Mouse (Mus musculus) limb, embryonic 10.5 days (tissue): ENCODE measurements at regions not wholly inside any gene's neighbourhood (a gene's known extent, or its start where the extent isn't known, plus 50 kb on each side); places are given as distances from the start of the nearest gene placed in this dataset.
A peak's percentile ranks its signal among the peaks of the same experiment; 100 is the strongest.

Experiments used
- DNase-seq: peaks from one replicate; pipeline ENCODE4 v3.0.0-alpha.2; 2017; ENCODE audit warnings: low spot score
- H3K27ac ChIP-seq: fragments of 300-500 bp; sonication (generic); 2 replicates; pipeline ENCODE4 v1.5.1; 2016; ENCODE audit warnings: mild to moderate bottlenecking
- H3K27me3 ChIP-seq: fragments of 300-500 bp; sonication (generic); 2 replicates; pipeline ENCODE4 v1.6.1; 2016; ENCODE audit warnings: low read depth, mild to moderate bottlenecking; ENCODE audit not compliant: poor library complexity, severe bottlenecking
- H3K36me3 ChIP-seq: fragments of 300-500 bp; sonication (generic); 2 replicates; pipeline ENCODE4 v1.6.1; 2016; ENCODE audit warnings: mild to moderate bottlenecking, moderate library complexity
- H3K4me1 ChIP-seq: fragments of 300-500 bp; sonication (generic); 2 replicates; pipeline ENCODE4 v1.6.1; 2016
- H3K4me3 ChIP-seq: fragments of 300-500 bp; sonication (generic); 2 replicates; pipeline ENCODE4 v1.5.1; 2016; ENCODE audit warnings: mild to moderate bottlenecking, moderate library complexity
- H3K9me3 ChIP-seq: fragments of 300-500 bp; sonication (generic); replicated peaks from 2 replicates; pipeline ENCODE4 v1.6.1; 2016; ENCODE audit warnings: mild to moderate bottlenecking
- WGBS: fragments of 180-500 bp; shearing (Covaris S2); methylation state at CpG from one replicate; pipeline ENCODE4 v1.1.7; 2016; 5-methylcytosine and 5-hydroxymethylcytosine counted together

DNA sequence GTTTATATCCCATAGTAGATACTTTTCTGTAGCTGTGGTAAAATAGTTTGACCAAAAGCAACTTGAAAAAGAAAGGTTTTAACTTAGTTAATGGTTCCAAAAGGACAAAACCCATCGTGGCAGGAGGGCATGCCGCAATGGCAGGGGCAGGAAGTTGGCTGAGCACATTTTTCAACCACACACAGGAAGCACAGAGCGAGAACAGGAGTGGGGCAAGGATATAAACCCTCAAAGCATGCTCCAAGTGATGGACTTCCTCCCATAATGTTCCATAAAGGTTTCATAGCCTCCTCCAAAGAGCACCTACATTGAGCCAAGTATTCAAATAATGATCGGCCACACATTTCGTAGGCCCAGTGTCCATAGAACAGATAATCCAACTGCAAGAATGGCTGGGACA is 229.7 kb downstream of the Nr2f2 start:
- no peaks in the 10 kb centered on the region for H3K36me3 ChIP-seq
- no peaks in the 10 kb centered on the region for H3K27me3 ChIP-seq
- no peaks in the 10 kb centered on the region for H3K9me3 ChIP-seq
- DNase-seq = no peak
- H3K4me1 ChIP-seq = no peaks in the 10 kb centered on the region
- H3K27ac ChIP-seq = no peak overlapping the region
- H3K4me3 ChIP-seq = no peak overlapping the region
- 87% methylated on average over 5 of the region's 5 CpGs for WGBS

DNA sequence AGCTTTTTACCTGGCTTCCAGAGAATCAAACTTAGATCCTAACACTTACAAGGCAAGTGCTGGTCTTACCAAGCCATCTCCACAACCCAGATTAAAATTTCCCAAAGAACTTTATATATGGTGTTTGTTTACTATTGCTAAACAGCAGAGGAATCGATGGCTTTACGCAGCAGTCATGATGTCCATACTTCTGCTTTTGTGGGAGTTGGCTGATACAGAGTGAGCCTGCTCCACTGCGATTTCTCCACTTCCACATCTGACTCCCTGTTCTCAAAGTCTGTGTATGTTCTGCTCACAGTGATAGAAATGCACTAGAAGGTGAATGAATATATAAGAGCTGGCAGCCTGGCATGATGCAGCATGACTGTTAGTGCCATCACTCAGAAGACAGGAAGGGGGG is 231.1 kb downstream of the Nr2f2 start:
- Histone ChIP-seq H3K27ac (no peak overlapping the region), H3K9me3 (no peaks in the 10 kb centered on the region), H3K4me3 (no peak overlapping the region), H3K36me3 (no peaks in the 10 kb centered on the region), H3K4me1 (no peaks in the 10 kb centered on the region), H3K27me3 (no peaks in the 10 kb centered on the region)
- DNase-seq = no peak
- WGBS = 94% methylated on average over 3 of the region's 3 CpGs

DNA sequence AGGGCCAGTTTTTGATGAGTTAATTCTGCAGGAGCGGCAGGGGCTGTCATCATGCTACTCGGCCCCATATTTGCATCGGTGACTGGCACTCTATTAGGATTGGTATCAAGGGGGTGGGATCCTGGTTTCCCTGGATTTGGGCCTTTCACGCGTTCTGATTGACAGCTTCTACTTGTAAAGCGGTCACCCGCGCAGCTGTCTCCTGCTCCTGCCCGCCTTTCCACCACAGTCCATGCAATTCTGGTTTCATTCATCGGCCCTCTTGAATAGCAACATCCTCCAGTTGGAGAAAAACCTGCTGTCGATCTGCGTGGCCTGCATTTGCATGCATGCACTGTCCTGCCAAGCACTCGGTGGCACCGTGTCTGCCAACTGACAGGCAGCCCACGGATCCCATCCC is 236.6 kb downstream of the Nr2f2 start:
- H3K4me3 ChIP-seq = no peak overlapping the region
- H3K27me3 ChIP-seq = 0 out of 2 replicates have a peak, but pooled peaks cover 3% of the 10 kb centered on the region
- H3K9me3 ChIP-seq = no peaks in the 10 kb centered on the region
- no peak for DNase-seq
- 83% methylated on average over 15 of the region's 15 CpGs for WGBS
- no peaks in the 10 kb centered on the region for H3K36me3 ChIP-seq
- no peaks in the 10 kb centered on the region for H3K4me1 ChIP-seq
- no peak overlapping the region for H3K27ac ChIP-seq

DNA sequence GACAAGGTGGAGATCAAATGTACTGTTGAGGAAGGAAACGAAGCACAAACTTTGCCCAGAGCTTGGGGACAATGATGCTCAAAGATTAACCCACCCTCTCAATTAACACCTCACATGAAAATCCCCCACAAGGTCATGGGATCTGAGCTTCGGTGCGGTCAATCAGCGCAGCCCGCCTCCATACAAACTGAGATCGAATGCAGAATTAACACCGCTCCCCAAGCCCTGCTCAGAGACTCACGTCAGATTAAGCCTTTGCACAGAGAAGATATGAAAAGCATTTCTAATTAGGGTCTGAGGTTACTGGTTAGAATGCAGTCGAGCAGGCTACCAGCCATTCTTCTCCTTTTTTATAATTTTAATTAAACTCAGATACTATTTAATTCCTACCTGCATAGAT is 243.7 kb downstream of the Nr2f2 start:
- Histone ChIP-seq H3K9me3 (no peaks in the 10 kb centered on the region), H3K4me1 (peaks cover 19% of the 10 kb centered on the region), H3K27ac (no peak overlapping the region), H3K36me3 (no peaks in the 10 kb centered on the region), H3K4me3 (no peak overlapping the region), H3K27me3 (peaks cover 42% of the 10 kb centered on the region)
- 87% methylated on average over 9 of the region's 9 CpGs for WGBS
- DNase-seq = no peak

DNA sequence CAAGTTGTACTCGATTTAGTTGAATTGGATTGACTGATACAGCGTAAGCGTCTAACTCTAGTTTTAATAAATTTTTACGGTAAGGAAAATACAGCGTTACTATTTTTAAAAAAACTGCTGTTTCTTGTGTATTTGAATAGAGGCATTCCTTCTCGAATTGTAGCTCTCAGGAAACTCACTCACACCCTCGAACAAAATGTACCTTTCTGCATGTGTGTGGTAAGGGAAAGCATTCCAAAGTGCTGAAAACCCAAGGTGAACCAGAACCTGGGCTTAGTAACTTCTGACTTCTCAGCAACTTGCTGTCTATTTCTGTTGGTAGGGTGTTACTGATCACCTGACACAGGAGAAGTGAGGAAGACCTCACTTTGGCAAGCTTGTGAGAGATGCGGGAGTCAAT is 247.0 kb downstream of the Nr2f2 start:
- 79% methylated on average over 8 of the region's 8 CpGs for WGBS
- Histone ChIP-seq H3K4me1 (peaks cover 19% of the 10 kb centered on the region), H3K27me3 (peaks cover 68% of the 10 kb centered on the region), H3K36me3 (no peaks in the 10 kb centered on the region), H3K9me3 (no peaks in the 10 kb centered on the region), H3K4me3 (no peak overlapping the region), H3K27ac (no peak overlapping the region)
- no peak for DNase-seq

DNA sequence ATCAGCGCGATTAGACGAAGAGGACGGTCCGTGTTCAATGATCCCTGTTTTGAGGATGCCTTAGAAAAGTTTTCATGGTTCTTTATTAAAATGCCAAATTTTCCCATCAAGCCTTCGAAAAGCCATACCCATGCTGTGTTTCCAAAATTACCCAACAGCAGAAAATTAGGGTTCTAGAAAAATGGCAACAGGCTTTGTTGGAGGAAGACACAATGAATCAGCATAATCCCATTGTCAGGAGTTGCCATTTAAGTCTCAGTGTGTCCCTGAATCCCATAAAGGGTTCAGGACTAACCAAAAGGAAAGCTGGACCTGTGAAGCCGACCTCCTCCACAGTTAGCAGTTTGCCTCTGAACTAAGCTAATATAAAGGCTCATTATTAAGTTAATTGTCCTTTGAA is 247.6 kb downstream of the Nr2f2 start:
- peaks cover 73% of the 10 kb centered on the region for H3K27me3 ChIP-seq
- H3K27ac ChIP-seq = no peak overlapping the region
- H3K36me3 ChIP-seq = no peaks in the 10 kb centered on the region
- peak overlapping the region; percentile 46 for H3K4me3 ChIP-seq
- no peak for DNase-seq
- WGBS = 36% methylated on average over 7 of the region's 7 CpGs
- no peaks in the 10 kb centered on the region for H3K9me3 ChIP-seq
- H3K4me1 ChIP-seq = peaks cover 19% of the 10 kb centered on the region

DNA sequence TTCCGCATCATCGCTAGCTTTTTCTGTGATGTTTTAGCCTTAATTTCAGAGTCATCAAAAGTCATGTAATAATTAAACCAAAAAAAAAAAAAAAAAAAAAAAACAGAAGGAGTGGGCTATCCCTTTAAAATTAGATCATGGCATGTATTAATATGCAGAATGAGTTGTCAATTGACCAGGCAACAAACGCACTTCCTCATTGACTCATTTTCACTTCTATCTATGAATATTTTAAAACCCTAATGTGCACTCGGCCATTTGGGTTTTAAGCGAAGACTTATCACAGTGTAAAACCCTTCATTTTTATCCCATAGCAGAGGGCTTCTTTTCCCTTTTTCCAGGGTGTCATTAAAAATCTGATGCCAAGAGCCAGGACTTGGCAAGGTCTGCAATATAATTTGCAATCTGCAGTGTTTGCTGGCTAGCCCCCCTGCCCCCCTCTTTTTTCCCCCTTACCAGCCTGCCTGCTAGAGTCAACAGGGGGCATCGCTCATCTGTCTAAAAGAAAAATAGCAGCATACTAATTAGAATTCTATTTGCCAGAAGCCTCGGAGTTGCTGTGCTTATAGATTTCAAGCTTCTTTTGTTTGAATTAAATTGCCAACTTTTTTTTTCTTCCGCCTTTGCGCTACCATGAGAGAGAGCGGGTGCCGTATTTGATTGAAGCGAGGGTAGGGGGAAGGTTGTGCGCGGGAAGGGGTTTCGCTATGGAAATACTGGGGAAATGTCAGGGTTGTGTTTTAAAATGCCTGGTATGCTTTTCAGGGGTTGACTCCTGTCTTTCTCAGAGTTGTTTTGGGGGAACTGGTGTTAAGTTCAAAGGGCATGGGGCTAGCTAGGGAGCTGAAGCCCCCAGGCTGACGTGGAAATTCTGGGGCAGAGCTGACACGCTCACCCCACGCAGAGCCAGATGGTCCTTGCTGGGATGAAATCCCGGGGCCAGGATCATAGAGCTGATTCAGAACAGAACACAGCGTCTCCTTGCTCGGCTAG is 248.3 kb downstream of the Nr2f2 start:
- no peaks in the 10 kb centered on the region for H3K9me3 ChIP-seq
- no peak for DNase-seq
- H3K4me1 ChIP-seq = peaks cover 19% of the 10 kb centered on the region
- H3K4me3 ChIP-seq = peak overlapping the region; percentile 46
- H3K36me3 ChIP-seq = no peaks in the 10 kb centered on the region
- H3K27ac ChIP-seq = no peak overlapping the region
- peaks cover 79% of the 10 kb centered on the region for H3K27me3 ChIP-seq
- WGBS = 14% methylated on average over 21 of the region's 21 CpGs

DNA sequence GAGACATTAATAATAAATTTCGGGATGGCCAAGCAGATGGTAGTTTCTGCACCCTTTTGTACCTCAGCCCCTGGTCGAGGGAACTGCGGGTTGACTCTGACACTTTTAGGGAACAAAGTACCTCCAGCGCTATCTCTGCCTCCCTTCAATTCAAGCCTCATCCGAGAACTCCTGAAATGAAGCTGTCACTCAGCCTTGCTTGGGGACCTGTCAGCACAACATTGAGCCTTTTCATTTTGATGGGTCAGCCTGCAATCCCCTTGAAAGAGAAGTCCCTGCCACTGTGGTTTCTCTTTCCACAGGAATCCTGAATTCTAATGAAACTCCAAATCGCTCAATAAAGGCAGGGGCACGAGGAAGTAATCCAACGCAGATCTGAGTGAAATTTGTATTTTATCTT is 257.5 kb downstream of the Nr2f2 start:
- no peak for DNase-seq
- Histone ChIP-seq H3K27me3 (peaks cover 76% of the 10 kb centered on the region), H3K4me1 (peaks cover 14% of the 10 kb centered on the region), H3K9me3 (no peaks in the 10 kb centered on the region), H3K27ac (no peak overlapping the region), H3K4me3 (no peak overlapping the region), H3K36me3 (no peaks in the 10 kb centered on the region)
- 48% methylated on average over 8 of the region's 8 CpGs for WGBS

DNA sequence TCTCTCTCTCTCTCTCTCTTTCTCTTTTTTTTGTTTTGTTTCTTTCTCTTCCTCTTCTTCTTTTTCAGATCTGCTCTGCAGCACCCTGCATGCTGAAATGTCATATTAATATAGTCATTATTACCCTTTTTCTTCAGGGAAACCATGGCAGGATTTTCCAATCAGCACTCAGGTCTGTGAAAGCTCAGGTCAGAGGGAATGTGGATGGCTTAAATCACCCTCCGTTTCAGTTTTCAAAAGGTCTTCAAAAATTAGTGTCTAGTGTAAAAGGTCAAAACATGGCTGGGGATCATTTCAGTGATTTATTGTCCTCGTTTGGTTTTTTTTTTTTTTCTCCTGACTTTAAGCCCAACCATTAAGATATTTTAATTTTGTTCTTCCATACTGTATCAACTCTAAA is 261.5 kb downstream of the Nr2f2 start:
- Histone ChIP-seq H3K4me1 (peaks cover 19% of the 10 kb centered on the region), H3K36me3 (no peaks in the 10 kb centered on the region), H3K9me3 (no peaks in the 10 kb centered on the region), H3K27ac (no peak overlapping the region), H3K4me3 (no peak overlapping the region), H3K27me3 (peaks cover 74% of the 10 kb centered on the region)
- 4% methylated on average over 2 of the region's 2 CpGs for WGBS
- no peak for DNase-seq

DNA sequence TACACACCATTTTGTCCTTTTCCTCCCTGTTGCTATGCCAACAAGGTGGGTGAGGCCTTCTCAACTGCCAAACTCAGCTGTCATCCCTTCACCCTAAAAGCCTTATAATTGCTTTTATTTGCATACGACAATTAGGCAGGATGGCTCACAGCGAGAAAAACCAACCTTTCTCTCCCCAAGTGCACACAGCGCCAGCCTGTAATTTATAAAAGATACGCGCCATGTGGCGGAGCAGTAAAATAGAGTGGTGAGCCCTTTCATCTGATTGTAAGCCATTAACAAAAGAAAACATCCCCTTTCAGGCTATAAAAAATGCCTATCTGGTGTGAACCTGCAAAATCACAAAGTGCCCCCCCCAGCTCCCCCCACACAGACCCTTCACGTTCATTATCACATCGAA is 262.0 kb downstream of the Nr2f2 start:
- peak; percentile 57 for DNase-seq
- no peak overlapping the region for H3K27ac ChIP-seq

DNA sequence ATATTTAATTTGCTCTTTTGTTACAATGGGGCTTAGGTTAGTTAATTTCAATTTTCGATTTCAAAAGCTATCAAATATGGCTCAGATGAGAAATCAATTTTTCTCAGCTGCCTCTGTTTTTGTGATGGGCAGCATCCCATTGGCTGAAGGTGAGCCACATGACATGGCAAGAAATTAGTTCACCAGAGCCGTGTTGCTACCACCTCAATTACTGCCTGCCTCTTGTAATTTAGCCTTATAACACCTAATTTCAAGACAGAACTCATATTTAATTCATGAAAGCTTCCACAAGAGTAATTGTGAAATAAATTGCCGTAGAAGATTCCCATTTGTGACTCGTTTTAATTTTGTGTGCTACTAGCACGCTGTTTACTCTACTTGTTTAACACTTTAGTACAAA is 262.9 kb downstream of the Nr2f2 start:
- H3K4me1 ChIP-seq = peaks cover 19% of the 10 kb centered on the region
- 60% methylated on average over 5 of the region's 5 CpGs for WGBS
- H3K9me3 ChIP-seq = no peaks in the 10 kb centered on the region
- H3K27me3 ChIP-seq = peaks cover 74% of the 10 kb centered on the region
- no peak overlapping the region for H3K4me3 ChIP-seq
- no peak overlapping the region for H3K27ac ChIP-seq
- no peaks in the 10 kb centered on the region for H3K36me3 ChIP-seq
- no peak for DNase-seq

More for the DNA sequence above, 262.0 kb downstream of the Nr2f2 start:
- 0 out of 2 replicates have a peak overlapping the region, but pooled peaks have one; percentile 4 for H3K4me3 ChIP-seq
- peaks cover 74% of the 10 kb centered on the region for H3K27me3 ChIP-seq
- 10% methylated on average over 8 of the region's 8 CpGs for WGBS
- no peaks in the 10 kb centered on the region for H3K36me3 ChIP-seq
- no peaks in the 10 kb centered on the region for H3K9me3 ChIP-seq
- peaks cover 19% of the 10 kb centered on the region for H3K4me1 ChIP-seq

DNA sequence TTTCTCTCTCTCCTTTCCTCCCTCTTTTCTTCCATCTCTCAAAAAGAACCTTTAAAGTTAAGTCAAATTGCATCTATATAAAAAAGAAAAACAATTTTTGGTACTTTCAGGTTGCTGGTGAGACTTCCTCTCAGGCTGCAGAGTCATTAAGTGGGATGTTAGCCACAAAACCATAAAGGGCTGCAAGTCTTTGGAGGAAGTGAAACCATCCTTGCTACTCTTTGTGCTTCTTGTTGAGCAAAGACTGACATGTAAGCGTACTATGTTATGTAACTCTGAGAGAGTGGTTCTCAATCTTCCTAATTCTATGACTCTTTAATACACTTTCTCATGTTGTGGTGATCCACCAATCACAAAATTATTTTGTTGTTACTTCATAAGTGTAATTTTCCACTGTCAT is 267.5 kb downstream of the Nr2f2 start:
- H3K36me3 ChIP-seq = no peaks in the 10 kb centered on the region
- H3K27ac ChIP-seq = no peak overlapping the region
- no peak overlapping the region for H3K4me3 ChIP-seq
- H3K9me3 ChIP-seq = no peaks in the 10 kb centered on the region
- 91% methylated on average over 1 of the region's 1 CpGs for WGBS
- peaks cover 10% of the 10 kb centered on the region for H3K4me1 ChIP-seq
- DNase-seq = no peak
- peaks cover 61% of the 10 kb centered on the region for H3K27me3 ChIP-seq

DNA sequence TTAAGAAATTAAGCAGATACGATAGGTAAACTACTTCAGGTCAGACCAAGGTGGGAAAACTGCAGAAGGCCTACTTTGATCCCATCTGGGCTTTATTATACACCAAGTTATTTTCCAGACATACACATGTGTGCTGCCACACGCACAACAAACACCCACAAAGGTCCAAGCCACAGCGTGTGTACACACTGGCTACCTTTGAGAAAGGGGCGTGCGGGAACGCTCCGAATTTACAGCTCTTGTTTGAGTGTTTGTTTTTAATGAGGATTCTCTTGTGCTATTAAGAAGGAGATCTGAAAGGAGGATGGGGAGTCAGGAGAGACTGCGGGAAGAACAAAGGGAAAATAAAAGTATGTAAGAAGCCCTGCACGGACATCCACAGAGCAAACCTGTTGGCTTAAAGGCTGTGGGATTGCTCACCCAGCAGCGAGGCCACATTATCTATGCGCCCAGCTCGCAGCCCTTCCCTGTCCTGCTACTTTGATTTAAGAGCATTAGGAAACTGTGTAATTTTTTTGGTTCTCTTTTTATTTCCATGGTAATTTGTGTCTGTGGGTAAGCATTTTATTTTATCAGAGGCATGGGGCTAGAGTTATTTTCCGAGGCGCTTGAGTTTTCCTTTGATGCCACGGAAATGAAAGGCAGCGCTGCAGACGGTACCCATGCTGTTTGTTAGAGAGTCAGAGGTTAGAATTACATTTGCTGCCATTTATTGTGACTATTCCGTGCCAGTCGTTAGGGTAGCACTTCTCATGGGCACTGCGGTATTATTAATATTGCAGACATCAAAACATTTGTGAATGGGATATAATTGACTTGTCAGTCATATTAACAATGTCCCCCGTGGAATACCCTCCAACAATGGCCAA is 272.4 kb downstream of the Nr2f2 start:
- H3K36me3 ChIP-seq = no peaks in the 10 kb centered on the region
- peaks cover 10% of the 10 kb centered on the region for H3K4me1 ChIP-seq
- H3K27me3 ChIP-seq = peaks cover 24% of the 10 kb centered on the region; the same call in 1 of the 2 replicates
- peaks cover 2% of the 10 kb centered on the region; the same call in 1 of the 2 replicates for H3K9me3 ChIP-seq
- DNase-seq = no peak
- 67% methylated on average over 21 of the region's 21 CpGs for WGBS
- H3K4me3 ChIP-seq = no peak overlapping the region
- no peak overlapping the region for H3K27ac ChIP-seq
